Mouse (Mus musculus): ENCODE measurements around the gene Ppia. TPM values are rescaled to one million over a fixed set of nuclear protein-coding genes. Genes with fewer than 3 reads are reported as not detected.
A peak's percentile ranks its signal among the peaks of the same experiment; 100 is the strongest.

Gene Ppia
- total and polyA plus RNA-seq, 2 experiments from 2014 or later: 2,268 to 3,654 TPM

GRCm38 (mm10) chr11:6371376-6372155, 43.7 kb upstream of the Ppia start:
- 85% methylated on average over 11 of the region's 11 CpGs for WGBS
- H3K4me2 ChIP-seq (ENCODE audit: low read depth, low read length): no peak overlapping the region
- no peak overlapping the region for H3K27ac ChIP-seq (ENCODE audit: low read depth)
- no peaks in the 10 kb centered on the region for H3K4me1 ChIP-seq (ENCODE audit: control insufficient read depth, insufficient read depth)
- DNase-seq (ENCODE audit: low spot score): no peak
- H3K27me3 ChIP-seq (ENCODE audit: control insufficient read depth, insufficient read depth, low read length): no peaks in the 10 kb centered on the region
- no peak for TF ChIP-seq CTCF (IDR thresholded peaks at IDR 0.05; ENCODE audit: low read depth)
- no peak for ATAC-seq (ENCODE audit: insufficient read depth, low read depth)
- H3K9me3 ChIP-seq (replicated peaks; ENCODE audit: control insufficient read depth, low read length): no peaks in the 10 kb centered on the region
- no peak overlapping the region for H3K4me3 ChIP-seq (ENCODE audit: low read depth, low read length)
- H3K9ac ChIP-seq (replicated peaks; ENCODE audit: low read depth, low read length): no peak overlapping the region
- H3K36me3 ChIP-seq (replicated peaks; ENCODE audit: control insufficient read depth, insufficient read depth, low read length): no peaks in the 10 kb centered on the region

GRCm38 (mm10) chr11:6372784-6373183, 42.5 kb upstream of the Ppia start:
- H3K4me1 ChIP-seq (ENCODE audit: control insufficient read depth, insufficient read depth): no peaks in the 10 kb centered on the region
- no peaks in the 10 kb centered on the region for H3K27me3 ChIP-seq (ENCODE audit: control insufficient read depth, insufficient read depth, low read length)
- no peaks in the 10 kb centered on the region for H3K9me3 ChIP-seq (replicated peaks; ENCODE audit: control insufficient read depth, low read length)
- TF ChIP-seq CTCF (IDR thresholded peaks at IDR 0.05; ENCODE audit: low read depth): no peak
- no peak for TF ChIP-seq EP300 (IDR thresholded peaks at IDR 0.05; ENCODE audit: low read depth)
- no peak overlapping the region for H3K27ac ChIP-seq (ENCODE audit: low read depth)
- 79% methylated on average over 9 of the region's 9 CpGs for WGBS
- H3K4me3 ChIP-seq (ENCODE audit: low read depth, low read length): no peak overlapping the region
- DNase-seq (ENCODE audit: low spot score) (no peak), ATAC-seq (ENCODE audit: insufficient read depth, low read depth) (no peak)
- H3K36me3 ChIP-seq (replicated peaks; ENCODE audit: control insufficient read depth, insufficient read depth, low read length): no peaks in the 10 kb centered on the region
- no peak overlapping the region for H3K4me2 ChIP-seq (ENCODE audit: low read depth, low read length)
- no peak overlapping the region for H3K9ac ChIP-seq (replicated peaks; ENCODE audit: low read depth, low read length)

GRCm38 (mm10) chr11:6380916-6381315, 34.3 kb upstream of the Ppia start:
- H3K9me3 ChIP-seq (replicated peaks; ENCODE audit: control insufficient read depth, low read length): no peaks in the 10 kb centered on the region
- no peak for ATAC-seq (ENCODE audit: insufficient read depth, low read depth)
- no peak for DNase-seq (ENCODE audit: low spot score)
- no peaks in the 10 kb centered on the region for H3K36me3 ChIP-seq (replicated peaks; ENCODE audit: control insufficient read depth, insufficient read depth, low read length)
- no peak overlapping the region for H3K4me2 ChIP-seq (ENCODE audit: low read depth, low read length)
- 77% methylated on average over 6 of the region's 6 CpGs for WGBS
- H3K27ac ChIP-seq (ENCODE audit: low read depth): no peak overlapping the region
- H3K9ac ChIP-seq (replicated peaks; ENCODE audit: low read depth, low read length): no peak overlapping the region
- H3K27me3 ChIP-seq (ENCODE audit: control insufficient read depth, insufficient read depth, low read length): no peaks in the 10 kb centered on the region
- TF ChIP-seq CTCF (IDR thresholded peaks at IDR 0.05; ENCODE audit: low read depth): no peak
- TF ChIP-seq EP300 (IDR thresholded peaks at IDR 0.05; ENCODE audit: low read depth): no peak
- H3K4me3 ChIP-seq (ENCODE audit: low read depth, low read length): no peak overlapping the region
- H3K4me1 ChIP-seq (ENCODE audit: control insufficient read depth, insufficient read depth): no peaks in the 10 kb centered on the region

DNA sequence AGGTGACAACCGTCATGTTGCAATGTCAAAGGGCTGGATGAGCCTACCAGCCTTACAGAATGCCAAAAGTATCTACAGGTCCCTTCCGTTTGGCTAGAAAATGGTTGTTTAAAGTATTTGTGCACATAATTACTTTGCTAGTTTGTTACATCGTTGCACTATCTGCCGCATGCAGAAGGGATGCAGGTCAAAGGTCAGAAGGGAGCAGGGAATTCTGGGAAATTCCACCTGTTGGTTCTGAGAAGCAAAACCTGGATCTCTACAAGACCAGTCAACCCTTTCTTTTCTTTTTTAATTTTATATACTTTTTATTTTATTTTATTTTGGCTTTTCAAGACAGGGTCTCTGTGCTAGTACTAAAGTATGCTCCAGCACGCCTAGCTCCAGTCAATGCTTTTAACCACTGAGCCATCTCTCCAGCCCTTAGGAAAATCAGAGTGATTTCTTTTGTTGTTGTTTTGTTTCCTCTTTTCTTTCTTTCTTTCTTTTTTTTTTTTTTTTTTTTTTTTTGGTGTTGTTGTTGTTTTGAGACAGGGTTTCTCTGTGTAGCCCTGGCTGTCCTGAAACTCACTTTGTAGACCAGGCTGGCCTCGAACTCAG, 27.0 kb upstream of the Ppia start:
- 87% methylated on average over 6 of the region's 6 CpGs for WGBS
- peaks cover 11% of the 10 kb centered on the region for H3K4me1 ChIP-seq (ENCODE audit: control insufficient read depth, insufficient read depth)
- no peak for ATAC-seq (ENCODE audit: insufficient read depth, low read depth)
- no peaks in the 10 kb centered on the region for H3K27me3 ChIP-seq (ENCODE audit: control insufficient read depth, insufficient read depth, low read length)
- H3K9me3 ChIP-seq (replicated peaks; ENCODE audit: control insufficient read depth, low read length): no peaks in the 10 kb centered on the region
- H3K4me2 ChIP-seq (ENCODE audit: low read depth, low read length): 0 out of 2 replicates have a peak overlapping the region, but pooled peaks have one; percentile 91
- no peak for DNase-seq (ENCODE audit: low spot score)
- H3K4me3 ChIP-seq (ENCODE audit: low read depth, low read length): no peak overlapping the region
- 0 out of 2 replicates have a peak, but pooled peaks cover 6% of the 10 kb centered on the region for H3K36me3 ChIP-seq (replicated peaks; ENCODE audit: control insufficient read depth, insufficient read depth, low read length)
- TF ChIP-seq CTCF (IDR thresholded peaks at IDR 0.05; ENCODE audit: low read depth): no peak
- no peak for TF ChIP-seq EP300 (IDR thresholded peaks at IDR 0.05; ENCODE audit: low read depth)
- H3K27ac ChIP-seq (ENCODE audit: low read depth): peak overlapping the region; percentile 95
- H3K9ac ChIP-seq (replicated peaks; ENCODE audit: low read depth, low read length): no peak overlapping the region; the same call in 1 of the 2 replicates

DNA sequence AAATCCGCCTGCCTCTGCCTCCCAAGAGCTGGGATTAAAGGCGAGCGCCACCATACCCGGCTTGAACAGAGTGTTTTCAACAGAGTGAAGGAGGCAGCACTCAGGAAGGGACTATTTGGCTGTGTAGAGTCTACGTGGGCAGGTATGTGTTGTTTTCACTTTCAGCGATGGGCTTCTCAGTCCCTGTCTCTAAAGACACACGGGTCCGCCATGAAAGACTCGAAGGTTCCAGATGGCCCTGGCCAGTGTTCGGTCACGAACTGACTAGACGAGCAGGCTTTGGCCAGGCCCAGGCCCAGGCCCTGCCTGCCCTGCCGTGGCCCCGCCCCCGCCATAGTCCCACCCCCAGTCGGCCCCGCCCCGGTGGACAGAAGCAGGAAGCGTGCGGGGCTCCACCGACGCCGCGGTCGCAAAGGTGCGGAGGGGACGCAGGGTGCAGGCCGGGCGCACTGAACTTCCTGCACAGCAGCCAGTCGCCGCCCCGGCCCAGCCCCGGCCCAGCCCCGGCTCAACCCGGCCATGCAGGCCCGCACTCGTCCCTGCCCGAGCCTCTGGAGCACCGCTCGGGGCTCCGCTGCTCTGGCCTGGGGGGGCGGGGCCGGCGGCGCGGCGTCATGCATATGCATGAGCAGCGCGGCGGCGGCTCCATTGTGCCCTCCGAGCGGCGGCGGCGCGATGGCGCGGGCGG, 26.4 kb upstream of the Ppia start, which contains the start of gene Zmiz2:
Zmiz2 (plus strand) TSS at position 349 of the 688 bp plus-strand sequence.
- Histone ChIP-seq H3K4me3 (ENCODE audit: low read depth, low read length) (peak within 1 kb of the TSS; percentile 80), H3K27ac (ENCODE audit: low read depth) (peak within 1 kb of the TSS; percentile 95), H3K27me3 (ENCODE audit: control insufficient read depth, insufficient read depth, low read length) (no peaks in the 10 kb centered on the region), H3K9ac (replicated peaks; ENCODE audit: low read depth, low read length) (peak within 1 kb of the TSS; percentile 78), H3K4me2 (ENCODE audit: low read depth, low read length) (peak within 1 kb of the TSS; percentile 91), H3K9me3 (replicated peaks; ENCODE audit: control insufficient read depth, low read length) (no peaks in the 10 kb centered on the region), H3K4me1 (ENCODE audit: control insufficient read depth, insufficient read depth) (peaks cover 11% of the 10 kb centered on the region), H3K36me3 (replicated peaks; ENCODE audit: control insufficient read depth, insufficient read depth, low read length) (0 out of 2 replicates have a peak, but pooled peaks cover 6% of the 10 kb centered on the region)
- WGBS: 7% methylated on average over 46 of the region's 60 CpGs
- DNase-seq (ENCODE audit: low spot score): peak; percentile 92
- ATAC-seq (ENCODE audit: insufficient read depth, low read depth): peak; percentile 97
- no peak for TF ChIP-seq EP300 (IDR thresholded peaks at IDR 0.05; ENCODE audit: low read depth)
- TF ChIP-seq CTCF (IDR thresholded peaks at IDR 0.05; ENCODE audit: low read depth): no peak

Measured in heart, postnatal 0 days (tissue).